Mouse (Mus musculus): ENCODE data around the gene Prpf8. TPM values are rescaled to one million over a fixed set of nuclear protein-coding genes. Genes with fewer than 3 reads are reported as not detected.

The Prpf8 gene
- polyA plus RNA-seq (2014; fragmentation: Nextera tagmentation; extraction: Ambion mirVana), result 74.5 and 83.2 TPM in 2 replicates

DNA sequence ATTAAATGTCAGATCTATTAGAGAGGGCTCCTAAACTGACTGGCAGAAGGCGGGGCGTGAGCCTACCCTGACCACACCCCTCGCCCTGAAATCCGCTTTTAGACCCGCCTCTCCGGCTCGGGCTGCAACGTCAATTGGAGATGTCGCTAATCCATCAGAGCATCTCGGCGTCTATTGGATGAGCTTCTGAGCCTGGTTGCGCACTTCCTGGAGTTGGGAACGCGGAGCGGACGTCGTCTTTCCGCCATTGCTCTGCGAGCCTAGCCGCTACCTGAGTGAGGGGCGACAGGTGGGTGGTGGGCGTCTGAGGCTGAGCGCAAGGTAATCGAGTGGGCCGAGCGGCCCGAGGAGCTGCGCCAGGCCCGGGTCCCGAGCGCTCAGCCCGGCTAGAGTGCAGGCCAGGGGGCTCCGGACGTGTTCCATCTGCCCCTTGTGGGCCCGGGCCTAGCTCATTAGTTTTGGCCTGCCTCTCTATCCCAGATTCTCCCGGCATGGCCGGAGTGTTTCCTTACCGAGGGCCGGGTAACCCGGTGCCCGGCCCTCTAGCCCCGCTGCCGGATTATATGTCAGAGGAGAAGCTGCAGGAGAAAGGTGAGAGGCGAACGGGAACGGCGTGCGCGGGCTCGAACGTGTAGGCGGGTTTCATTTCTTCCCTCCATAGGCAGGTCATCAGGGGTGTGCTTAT, at the start of gene Prpf8:
TSS of gene Prpf8 (plus strand) at position 216 of the 685 bp plus-strand sequence.
- peaks cover 36% of the 10 kb centered on the region for H3K36me3 ChIP-seq (replicated peaks; ENCODE audit: control insufficient read depth, insufficient read depth)
- DNase-seq (ENCODE audit: low spot score), result peak; percentile 99
- peaks cover 14% of the 10 kb centered on the region for H3K4me1 ChIP-seq (replicated peaks; ENCODE audit: control insufficient read depth, insufficient read depth, low read length)
- peak within 1 kb of the TSS; percentile 99 for H3K9ac ChIP-seq
- under 1% methylated on average over 52 of the region's 52 CpGs for WGBS
- H3K4me2 ChIP-seq (replicated peaks), result peak within 1 kb of the TSS; percentile 99
- H3K4me3 ChIP-seq (replicated peaks; ENCODE audit: low read length), result peak within 1 kb of the TSS; percentile 100
- ATAC-seq (ENCODE audit: low FRiP score), result peak; percentile 100
- H3K27me3 ChIP-seq (ENCODE audit: control insufficient read depth, insufficient read depth, low read length), result no peaks in the 10 kb centered on the region
- peak within 1 kb of the TSS; percentile 81 for H3K27ac ChIP-seq
- H3K9me3 ChIP-seq (ENCODE audit: control insufficient read depth, low read length), result no peaks in the 10 kb centered on the region

GRCm38 (mm10) chr11:75438194-75438593, 48.4 kb upstream of the Prpf8 start:
- no peak overlapping the region for H3K4me3 ChIP-seq (replicated peaks; ENCODE audit: low read length)
- no peaks in the 10 kb centered on the region for H3K4me1 ChIP-seq (replicated peaks; ENCODE audit: control insufficient read depth, insufficient read depth, low read length)
- no peak overlapping the region for H3K27ac ChIP-seq
- WGBS, result 86% methylated on average over 13 of the region's 13 CpGs
- H3K9ac ChIP-seq, result no peak overlapping the region
- no peak for DNase-seq (ENCODE audit: low spot score)
- peaks cover 27% of the 10 kb centered on the region for H3K36me3 ChIP-seq (replicated peaks; ENCODE audit: control insufficient read depth, insufficient read depth)
- H3K27me3 ChIP-seq (ENCODE audit: control insufficient read depth, insufficient read depth, low read length), result no peaks in the 10 kb centered on the region
- no peak for ATAC-seq (ENCODE audit: low FRiP score)
- H3K9me3 ChIP-seq (ENCODE audit: control insufficient read depth, low read length), result no peaks in the 10 kb centered on the region
- H3K4me2 ChIP-seq (replicated peaks), result no peak overlapping the region

DNA sequence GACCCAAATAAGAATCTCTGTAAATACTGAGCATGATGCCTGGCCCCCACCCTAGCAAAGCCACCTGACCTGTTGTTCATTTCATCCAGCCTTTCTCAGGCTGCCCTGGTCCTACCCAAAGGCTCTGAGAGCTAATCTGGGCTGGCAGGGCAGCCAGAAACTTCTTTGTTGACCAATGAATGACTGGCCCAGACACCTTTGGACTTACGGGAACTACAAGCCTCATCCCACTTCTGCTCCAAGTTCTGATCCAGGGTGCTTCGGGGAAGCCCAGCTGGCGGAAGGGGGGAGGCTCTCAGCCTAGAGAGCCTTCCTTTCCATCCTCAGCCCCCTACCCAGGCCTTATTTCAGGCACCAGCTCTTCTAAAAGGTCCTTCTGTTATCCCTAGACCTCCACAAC, 47.8 kb upstream of the Prpf8 start:
- DNase-seq (ENCODE audit: low spot score), result no peak
- Histone ChIP-seq H3K36me3 (replicated peaks; ENCODE audit: control insufficient read depth, insufficient read depth) (peaks cover 30% of the 10 kb centered on the region), H3K4me1 (replicated peaks; ENCODE audit: control insufficient read depth, insufficient read depth, low read length) (no peaks in the 10 kb centered on the region), H3K4me3 (replicated peaks; ENCODE audit: low read length) (no peak overlapping the region), H3K27ac (no peak overlapping the region), H3K4me2 (replicated peaks) (no peak overlapping the region), H3K9me3 (ENCODE audit: control insufficient read depth, low read length) (no peaks in the 10 kb centered on the region), H3K27me3 (ENCODE audit: control insufficient read depth, insufficient read depth, low read length) (no peaks in the 10 kb centered on the region), H3K9ac (no peak overlapping the region)
- 96% methylated on average over 3 of the region's 3 CpGs for WGBS
- ATAC-seq (ENCODE audit: low FRiP score), result no peak

GRCm38 (mm10) chr11:75439363-75439762, 47.3 kb upstream of the Prpf8 start, which contains the start of gene Serpinf2:
Gene Serpinf2 (minus strand): TSS chr11:75439591.
- ATAC-seq (ENCODE audit: low FRiP score) (no peak), DNase-seq (ENCODE audit: low spot score) (no peak)
- H3K27me3 ChIP-seq (ENCODE audit: control insufficient read depth, insufficient read depth, low read length), result no peaks in the 10 kb centered on the region
- 90% methylated on average over 6 of the region's 6 CpGs for WGBS
- H3K9me3 ChIP-seq (ENCODE audit: control insufficient read depth, low read length), result no peaks in the 10 kb centered on the region
- H3K4me2 ChIP-seq (replicated peaks), result no peak within 1 kb of the TSS
- no peak within 1 kb of the TSS for H3K4me3 ChIP-seq (replicated peaks; ENCODE audit: low read length)
- H3K36me3 ChIP-seq (replicated peaks; ENCODE audit: control insufficient read depth, insufficient read depth), result peaks cover 30% of the 10 kb centered on the region
- H3K27ac ChIP-seq, result no peak within 1 kb of the TSS
- H3K9ac ChIP-seq, result no peak within 1 kb of the TSS
- no peaks in the 10 kb centered on the region for H3K4me1 ChIP-seq (replicated peaks; ENCODE audit: control insufficient read depth, insufficient read depth, low read length)

DNA sequence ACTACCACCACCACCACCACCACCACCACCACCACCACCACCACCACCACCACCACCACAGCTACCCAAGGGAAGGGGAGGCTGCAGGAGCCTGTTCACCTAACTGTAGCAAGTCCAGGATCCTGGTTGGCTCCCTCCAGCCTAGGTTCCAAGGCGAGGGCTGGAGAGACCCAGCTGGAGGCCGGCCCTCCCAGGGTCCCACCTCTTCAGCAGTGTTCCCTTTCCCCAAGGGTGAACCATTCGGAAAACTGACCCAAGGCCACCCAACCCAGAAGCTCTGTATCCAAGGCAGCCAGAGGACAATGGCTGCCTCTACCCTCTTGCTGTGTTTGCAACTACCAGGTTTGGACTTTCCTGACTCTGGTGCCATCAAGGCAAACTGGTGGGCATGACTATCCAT, 46.7 kb upstream of the Prpf8 start:
- H3K9ac ChIP-seq, result no peak overlapping the region
- no peak for ATAC-seq (ENCODE audit: low FRiP score)
- WGBS, result 92% methylated on average over 1 of the region's 3 CpGs
- no peaks in the 10 kb centered on the region for H3K27me3 ChIP-seq (ENCODE audit: control insufficient read depth, insufficient read depth, low read length)
- no peaks in the 10 kb centered on the region for H3K4me1 ChIP-seq (replicated peaks; ENCODE audit: control insufficient read depth, insufficient read depth, low read length)
- no peak overlapping the region for H3K4me3 ChIP-seq (replicated peaks; ENCODE audit: low read length)
- H3K4me2 ChIP-seq (replicated peaks), result no peak overlapping the region
- no peak for DNase-seq (ENCODE audit: low spot score)
- no peak overlapping the region for H3K27ac ChIP-seq
- H3K9me3 ChIP-seq (ENCODE audit: control insufficient read depth, low read length), result no peaks in the 10 kb centered on the region
- peaks cover 31% of the 10 kb centered on the region for H3K36me3 ChIP-seq (replicated peaks; ENCODE audit: control insufficient read depth, insufficient read depth)

- Histone ChIP-seq H3K9ac (no peak overlapping the region), H3K4me1 (replicated peaks; ENCODE audit: control insufficient read depth, insufficient read depth, low read length) (no peaks in the 10 kb centered on the region), H3K4me3 (replicated peaks; ENCODE audit: low read length) (no peak overlapping the region), H3K36me3 (replicated peaks; ENCODE audit: control insufficient read depth, insufficient read depth) (peaks cover 41% of the 10 kb centered on the region), H3K27me3 (ENCODE audit: control insufficient read depth, insufficient read depth, low read length) (no peaks in the 10 kb centered on the region), H3K9me3 (ENCODE audit: control insufficient read depth, low read length) (no peaks in the 10 kb centered on the region), H3K4me2 (replicated peaks) (no peak overlapping the region), H3K27ac (no peak overlapping the region)
- ATAC-seq (ENCODE audit: low FRiP score), result no peak
- 88% methylated on average over 7 of the region's 7 CpGs for WGBS
- DNase-seq (ENCODE audit: low spot score), result no peak
Observed at GRCm38 (mm10) chr11:75441034-75441433, 45.6 kb upstream of the Prpf8 start.

DNA sequence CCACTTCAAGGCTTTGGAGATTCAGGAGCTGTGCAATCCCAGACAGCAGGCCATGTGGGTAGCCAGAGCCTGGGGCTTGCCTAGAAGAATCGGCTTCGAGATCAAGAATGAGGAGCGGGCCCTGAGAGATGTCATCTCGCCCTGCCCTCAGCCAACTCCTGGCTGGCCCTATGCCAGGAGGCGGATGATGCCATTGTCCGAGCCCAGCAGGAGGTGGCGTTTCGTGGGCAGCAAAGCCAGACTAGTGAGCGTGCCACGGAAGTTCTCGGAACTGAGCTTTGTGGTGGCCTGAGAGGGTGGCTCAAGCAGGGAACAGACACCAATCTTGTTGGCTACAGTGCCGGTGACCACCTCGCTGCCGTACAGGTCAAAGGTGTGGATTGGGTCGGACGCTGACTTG, 45.0 kb upstream of the Prpf8 start:
- Histone ChIP-seq H3K36me3 (replicated peaks; ENCODE audit: control insufficient read depth, insufficient read depth) (peaks cover 47% of the 10 kb centered on the region), H3K27me3 (ENCODE audit: control insufficient read depth, insufficient read depth, low read length) (no peaks in the 10 kb centered on the region), H3K4me3 (replicated peaks; ENCODE audit: low read length) (no peak overlapping the region), H3K9ac (no peak overlapping the region), H3K4me2 (replicated peaks) (no peak overlapping the region), H3K9me3 (ENCODE audit: control insufficient read depth, low read length) (no peaks in the 10 kb centered on the region), H3K27ac (no peak overlapping the region), H3K4me1 (replicated peaks; ENCODE audit: control insufficient read depth, insufficient read depth, low read length) (no peaks in the 10 kb centered on the region)
- no peak for ATAC-seq (ENCODE audit: low FRiP score)
- 74% methylated on average over 16 of the region's 16 CpGs for WGBS
- DNase-seq (ENCODE audit: low spot score), result no peak

- no peak overlapping the region for H3K27ac ChIP-seq
- peaks cover 63% of the 10 kb centered on the region for H3K36me3 ChIP-seq (replicated peaks; ENCODE audit: control insufficient read depth, insufficient read depth)
- H3K4me2 ChIP-seq (replicated peaks), result no peak overlapping the region
- ATAC-seq (ENCODE audit: low FRiP score) (no peak), DNase-seq (ENCODE audit: low spot score) (no peak)
- no peaks in the 10 kb centered on the region for H3K9me3 ChIP-seq (ENCODE audit: control insufficient read depth, low read length)
- no peaks in the 10 kb centered on the region for H3K4me1 ChIP-seq (replicated peaks; ENCODE audit: control insufficient read depth, insufficient read depth, low read length)
- WGBS, result 30% methylated on average over 8 of the region's 8 CpGs
- H3K4me3 ChIP-seq (replicated peaks; ENCODE audit: low read length), result no peak overlapping the region
- no peak overlapping the region for H3K9ac ChIP-seq
- no peaks in the 10 kb centered on the region for H3K27me3 ChIP-seq (ENCODE audit: control insufficient read depth, insufficient read depth, low read length)
Observed at GRCm38 (mm10) chr11:75443711-75444110, 42.9 kb upstream of the Prpf8 start.

DNA sequence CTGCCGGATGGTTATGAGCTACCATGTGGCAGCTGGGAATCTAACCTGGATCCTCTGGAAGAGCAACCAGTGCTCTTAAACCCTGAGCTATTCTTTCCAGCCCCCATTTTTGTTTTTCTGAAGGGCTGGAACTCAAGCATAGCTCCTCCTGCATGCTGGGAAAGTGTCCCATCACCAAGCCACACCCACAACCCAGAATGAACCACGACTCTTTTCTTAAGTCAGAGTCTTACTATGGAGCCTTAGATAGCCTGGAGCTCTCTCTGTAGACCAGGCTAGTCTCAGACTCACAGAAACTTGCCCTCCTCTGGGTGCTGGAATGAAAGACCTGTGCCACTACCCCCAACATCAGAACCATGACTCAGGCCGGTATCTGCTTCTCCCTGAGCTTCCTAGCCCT, 38.0 kb upstream of the Prpf8 start:
- Histone ChIP-seq H3K4me3 (replicated peaks; ENCODE audit: low read length) (no peak overlapping the region), H3K27ac (no peak overlapping the region), H3K4me2 (replicated peaks) (no peak overlapping the region), H3K27me3 (ENCODE audit: control insufficient read depth, insufficient read depth, low read length) (no peaks in the 10 kb centered on the region), H3K9me3 (ENCODE audit: control insufficient read depth, low read length) (no peaks in the 10 kb centered on the region), H3K9ac (no peak overlapping the region), H3K36me3 (replicated peaks; ENCODE audit: control insufficient read depth, insufficient read depth) (peaks cover 43% of the 10 kb centered on the region), H3K4me1 (replicated peaks; ENCODE audit: control insufficient read depth, insufficient read depth, low read length) (peaks cover 2% of the 10 kb centered on the region)
- no peak for DNase-seq (ENCODE audit: low spot score)
- no peak for ATAC-seq (ENCODE audit: low FRiP score)
- 86% methylated on average over 3 of the region's 3 CpGs for WGBS

DNA sequence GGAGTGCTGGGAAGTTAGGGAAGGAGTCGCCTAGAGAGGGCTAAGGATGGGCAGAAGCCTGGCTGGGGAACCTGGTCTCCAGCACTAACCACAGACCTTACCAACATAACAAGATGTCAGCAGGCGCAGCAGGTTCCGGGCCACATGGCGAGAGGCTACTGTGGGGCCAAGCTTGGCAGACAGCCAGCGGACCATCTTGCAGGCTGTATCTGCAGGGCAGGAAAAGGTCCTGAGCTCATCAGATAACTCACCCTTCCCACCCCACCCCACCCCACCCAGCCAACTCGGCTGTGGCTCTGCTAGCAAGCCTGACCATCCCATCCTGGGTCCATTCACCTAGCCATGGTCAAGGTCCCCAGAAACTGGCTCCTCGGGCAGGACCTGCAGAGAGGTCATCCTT, 36.9 kb upstream of the Prpf8 start:
- ATAC-seq (ENCODE audit: low FRiP score), result no peak
- 81% methylated on average over 7 of the region's 7 CpGs for WGBS
- Histone ChIP-seq H3K27me3 (ENCODE audit: control insufficient read depth, insufficient read depth, low read length) (no peaks in the 10 kb centered on the region), H3K9ac (no peak overlapping the region), H3K9me3 (ENCODE audit: control insufficient read depth, low read length) (no peaks in the 10 kb centered on the region), H3K4me1 (replicated peaks; ENCODE audit: control insufficient read depth, insufficient read depth, low read length) (peaks cover 8% of the 10 kb centered on the region), H3K4me3 (replicated peaks; ENCODE audit: low read length) (no peak overlapping the region), H3K4me2 (replicated peaks) (no peak overlapping the region), H3K27ac (no peak overlapping the region), H3K36me3 (replicated peaks; ENCODE audit: control insufficient read depth, insufficient read depth) (peaks cover 43% of the 10 kb centered on the region)
- no peak for DNase-seq (ENCODE audit: low spot score)
